Mouse (Mus musculus): ENCODE data around the gene Tanc1. TPM values are rescaled to one million over a fixed set of nuclear protein-coding genes. Genes with fewer than 3 reads are reported as not detected.

Tanc1 gene
- total and polyA plus RNA-seq, 3 experiments = 8.1 to 26.2 (median 25.6) TPM

DNA sequence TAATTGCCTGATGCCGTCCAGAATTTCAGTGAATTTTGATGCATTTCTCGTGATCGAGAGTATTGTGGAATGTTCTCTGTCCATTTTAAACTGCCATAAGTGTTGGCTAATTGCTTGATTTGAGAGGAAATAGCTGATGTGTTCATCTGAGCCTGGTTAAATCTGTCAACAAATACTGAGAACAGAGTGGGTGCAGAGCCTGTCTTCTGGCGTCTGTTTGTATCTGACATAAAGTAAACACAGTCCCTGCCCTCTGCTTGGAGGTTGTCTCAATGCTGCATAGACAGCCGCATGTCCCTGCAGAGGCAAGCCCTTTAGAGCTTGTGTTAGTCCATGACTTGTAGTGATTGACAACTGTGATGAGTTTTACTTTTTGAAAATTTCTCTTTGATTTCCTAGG is 81.6 kb downstream of the Tanc1 start:
- Histone ChIP-seq H3K27me3 (ENCODE audit: control insufficient read depth, insufficient read depth, low read length) (no peaks in the 10 kb centered on the region), H3K4me3 (no peak overlapping the region), H3K9ac (ENCODE audit: low read depth, low read length) (no peak overlapping the region), H3K79me2 (replicated peaks; ENCODE audit: control insufficient read depth, insufficient read depth, low read length) (peaks cover 5% of the 10 kb centered on the region), H3K27ac (no peak overlapping the region), H3K4me1 (ENCODE audit: control insufficient read depth, insufficient read depth, low read length) (peaks cover 13% of the 10 kb centered on the region), H3K36me3 (ENCODE audit: control insufficient read depth, insufficient read depth, low read length) (peaks cover 6% of the 10 kb centered on the region; the same call in 1 of the 2 replicates)
- no peak for DNase-seq
- intact Hi-C loops (cut with DNase I) = no loop called here
- TF ChIP-seq EP300 (IDR thresholded peaks at IDR 0.05; ENCODE audit: insufficient read depth, low read depth, low read length) (no peak), CTCF (IDR thresholded peaks at IDR 0.05) (no peak), POLR2A (IDR thresholded peaks at IDR 0.05; ENCODE audit: insufficient read depth, low read depth, low read length) (no peak)
- WGBS = 61% methylated on average over 5 of the region's 5 CpGs

DNA sequence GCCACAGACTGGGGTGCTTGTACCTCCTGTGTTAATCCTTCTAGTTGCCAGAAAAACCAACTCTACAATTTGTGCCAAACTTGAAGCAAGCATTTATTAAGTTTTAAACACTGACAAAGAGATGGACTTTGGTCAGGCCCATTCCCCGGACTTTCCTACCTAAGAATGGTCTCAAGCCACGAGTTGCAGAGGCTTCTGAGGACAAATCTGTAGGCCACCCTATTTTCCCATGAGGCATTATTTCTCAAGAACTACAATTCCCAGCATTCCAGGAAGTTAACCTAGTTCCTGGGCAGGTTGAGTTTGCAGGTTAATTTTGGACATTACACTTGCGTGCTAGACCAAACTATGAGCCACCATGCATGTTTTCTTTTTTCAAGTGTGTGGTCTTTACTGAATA is 85.3 kb downstream of the Tanc1 start:
- DNase-seq = no peak
- no peaks in the 10 kb centered on the region for H3K27me3 ChIP-seq (ENCODE audit: control insufficient read depth, insufficient read depth, low read length)
- peak overlapping the region; percentile 68 for H3K27ac ChIP-seq
- no peak for TF ChIP-seq POLR2A (IDR thresholded peaks at IDR 0.05; ENCODE audit: insufficient read depth, low read depth, low read length)
- TF ChIP-seq EP300 (IDR thresholded peaks at IDR 0.05; ENCODE audit: insufficient read depth, low read depth, low read length) = no peak
- TF ChIP-seq CTCF (IDR thresholded peaks at IDR 0.05) = no peak
- intact Hi-C loops (cut with DNase I) = no loop called here
- 77% methylated on average over 3 of the region's 3 CpGs for WGBS
- peaks cover 9% of the 10 kb centered on the region for H3K4me1 ChIP-seq (ENCODE audit: control insufficient read depth, insufficient read depth, low read length)
- peaks cover 11% of the 10 kb centered on the region for H3K36me3 ChIP-seq (ENCODE audit: control insufficient read depth, insufficient read depth, low read length)
- H3K9ac ChIP-seq (ENCODE audit: low read depth, low read length) = no peak overlapping the region
- H3K79me2 ChIP-seq (replicated peaks; ENCODE audit: control insufficient read depth, insufficient read depth, low read length) = peaks cover 4% of the 10 kb centered on the region; the same call in 1 of the 2 replicates
- no peak overlapping the region for H3K4me3 ChIP-seq

DNA sequence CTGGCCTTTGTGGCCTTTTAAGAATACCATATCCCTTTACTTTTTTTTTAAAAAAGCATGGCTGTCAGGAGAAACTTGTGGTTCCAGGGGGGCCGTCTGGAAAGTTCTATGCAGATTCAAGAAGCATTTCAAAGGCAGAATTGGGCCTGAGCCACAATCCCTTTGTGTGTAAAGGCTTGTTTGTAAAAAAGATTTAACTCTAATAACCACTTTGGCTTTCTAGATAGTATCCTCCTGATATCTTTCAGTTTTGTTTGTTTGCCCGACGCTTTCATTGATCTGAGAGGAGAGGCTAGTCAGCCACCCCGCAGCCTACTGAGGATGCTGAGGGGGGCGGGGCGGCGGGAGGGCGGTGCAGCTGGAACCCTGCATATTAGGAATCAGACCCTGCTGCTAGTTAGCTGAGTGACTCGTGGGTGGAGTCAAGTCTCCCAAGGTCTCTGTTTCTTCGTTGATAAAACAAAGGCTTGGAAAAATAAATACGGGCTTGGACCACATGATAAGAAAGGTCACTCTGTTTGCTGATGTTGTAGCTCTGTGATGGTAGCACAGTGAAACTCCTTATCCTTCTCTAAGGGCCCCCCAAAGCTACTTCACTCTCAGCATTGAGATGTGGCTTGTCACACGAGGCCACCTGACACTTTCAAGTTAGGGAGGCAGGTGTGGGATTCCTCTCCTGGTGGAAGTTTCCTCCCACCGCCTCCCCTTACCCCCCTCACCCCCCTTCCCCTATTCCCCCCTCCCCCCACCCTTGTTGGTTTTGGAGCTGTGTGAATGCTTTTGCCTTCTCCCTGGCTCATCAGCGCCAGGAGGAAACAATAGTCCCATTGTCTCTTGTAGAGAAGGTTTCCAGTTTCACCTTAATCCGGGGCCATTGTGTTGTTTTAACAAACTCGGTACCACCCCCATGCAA is 86.1 kb downstream of the Tanc1 start:
- Histone ChIP-seq H3K4me1 (ENCODE audit: control insufficient read depth, insufficient read depth, low read length) (peaks cover 9% of the 10 kb centered on the region), H3K36me3 (ENCODE audit: control insufficient read depth, insufficient read depth, low read length) (peaks cover 11% of the 10 kb centered on the region), H3K4me3 (no peak overlapping the region), H3K9ac (ENCODE audit: low read depth, low read length) (no peak overlapping the region), H3K27ac (peak overlapping the region; percentile 68), H3K27me3 (ENCODE audit: control insufficient read depth, insufficient read depth, low read length) (no peaks in the 10 kb centered on the region), H3K79me2 (replicated peaks; ENCODE audit: control insufficient read depth, insufficient read depth, low read length) (peaks cover 4% of the 10 kb centered on the region; the same call in 1 of the 2 replicates)
- 17% methylated on average over 16 of the region's 16 CpGs for WGBS
- TF ChIP-seq EP300 (IDR thresholded peaks at IDR 0.05; ENCODE audit: insufficient read depth, low read depth, low read length) = no peak
- TF ChIP-seq POLR2A (IDR thresholded peaks at IDR 0.05; ENCODE audit: insufficient read depth, low read depth, low read length) = no peak
- TF ChIP-seq CTCF (IDR thresholded peaks at IDR 0.05) = no peak
- peak in 1 of 2 experiments; percentile 39 for DNase-seq
- intact Hi-C loops (cut with DNase I) = no loop called here

DNA sequence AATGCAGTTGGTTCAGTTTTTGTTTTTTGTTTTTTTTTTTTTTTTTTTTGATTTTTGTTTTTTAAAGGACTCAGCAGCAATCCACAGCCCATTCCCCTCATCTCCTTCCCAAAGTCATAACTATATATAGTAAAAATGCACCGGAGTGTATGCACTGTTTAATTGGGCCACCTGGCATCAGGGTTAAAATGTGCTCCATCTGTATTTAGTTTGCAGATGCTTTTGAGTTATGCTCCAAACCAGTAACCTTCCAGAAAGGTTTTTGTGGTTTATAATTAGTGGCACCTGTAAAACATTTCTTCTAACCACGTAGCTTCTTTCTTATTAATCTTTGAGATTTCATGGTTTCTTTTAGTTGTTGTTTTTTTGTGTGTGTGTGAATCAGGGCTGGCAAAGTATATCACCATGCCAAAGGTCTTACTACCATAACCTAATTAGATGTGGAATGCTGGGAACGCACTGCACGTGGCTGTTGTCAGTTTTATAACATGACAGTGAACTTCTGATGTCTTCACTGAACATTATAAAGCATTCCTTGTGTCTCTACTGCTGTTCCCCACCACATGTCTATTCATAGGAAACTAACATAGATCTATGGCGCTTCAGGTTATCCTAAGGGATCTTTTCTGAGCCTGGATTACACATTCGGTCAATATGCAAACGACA is 86.9 kb downstream of the Tanc1 start:
- H3K9ac ChIP-seq (ENCODE audit: low read depth, low read length) = no peak overlapping the region
- peaks cover 4% of the 10 kb centered on the region; the same call in 1 of the 2 replicates for H3K79me2 ChIP-seq (replicated peaks; ENCODE audit: control insufficient read depth, insufficient read depth, low read length)
- no peak overlapping the region for H3K4me3 ChIP-seq
- peaks cover 7% of the 10 kb centered on the region for H3K4me1 ChIP-seq (ENCODE audit: control insufficient read depth, insufficient read depth, low read length)
- H3K36me3 ChIP-seq (ENCODE audit: control insufficient read depth, insufficient read depth, low read length) = peaks cover 11% of the 10 kb centered on the region
- WGBS = 58% methylated on average over 7 of the region's 7 CpGs
- H3K27me3 ChIP-seq (ENCODE audit: control insufficient read depth, insufficient read depth, low read length) = no peaks in the 10 kb centered on the region
- peak overlapping the region; percentile 49 for H3K27ac ChIP-seq
- TF ChIP-seq POLR2A (IDR thresholded peaks at IDR 0.05; ENCODE audit: insufficient read depth, low read depth, low read length) (no peak), CTCF (IDR thresholded peaks at IDR 0.05) (no peak), EP300 (IDR thresholded peaks at IDR 0.05; ENCODE audit: insufficient read depth, low read depth, low read length) (no peak)
- no peak for DNase-seq
- intact Hi-C loops (cut with DNase I) = no loop called here

DNA sequence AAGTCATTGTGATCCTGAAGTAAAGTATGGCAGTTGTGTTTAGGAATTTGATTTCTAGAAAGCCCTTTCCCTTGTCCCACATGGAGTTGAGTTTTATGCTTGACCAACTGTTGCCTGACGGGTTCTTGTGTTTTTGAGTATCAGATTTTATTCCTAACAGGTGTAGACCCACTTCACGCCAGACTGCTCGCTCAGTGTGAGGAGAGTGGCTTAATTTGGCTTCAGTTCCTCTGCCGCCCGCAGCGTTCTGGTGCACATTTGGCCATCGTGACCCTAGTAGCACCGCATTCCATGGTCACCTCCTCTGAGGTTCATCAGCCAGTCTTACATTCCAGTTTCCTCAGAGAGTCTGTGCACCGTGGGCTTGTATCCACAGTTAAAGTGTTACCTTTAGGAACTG is 88.1 kb downstream of the Tanc1 start:
- Histone ChIP-seq H3K4me3 (no peak overlapping the region), H3K27ac (no peak overlapping the region), H3K9ac (ENCODE audit: low read depth, low read length) (no peak overlapping the region), H3K27me3 (ENCODE audit: control insufficient read depth, insufficient read depth, low read length) (no peaks in the 10 kb centered on the region), H3K79me2 (replicated peaks; ENCODE audit: control insufficient read depth, insufficient read depth, low read length) (peaks cover 4% of the 10 kb centered on the region; the same call in 1 of the 2 replicates), H3K36me3 (ENCODE audit: control insufficient read depth, insufficient read depth, low read length) (peaks cover 11% of the 10 kb centered on the region), H3K4me1 (ENCODE audit: control insufficient read depth, insufficient read depth, low read length) (peaks cover 7% of the 10 kb centered on the region)
- 84% methylated on average over 9 of the region's 9 CpGs for WGBS
- intact Hi-C loops (cut with DNase I) = no loop called here
- DNase-seq = no peak
- TF ChIP-seq POLR2A (IDR thresholded peaks at IDR 0.05; ENCODE audit: insufficient read depth, low read depth, low read length) (no peak), CTCF (IDR thresholded peaks at IDR 0.05) (no peak), EP300 (IDR thresholded peaks at IDR 0.05; ENCODE audit: insufficient read depth, low read depth, low read length) (no peak)
